Mouse (Mus musculus) embryonic facial prominence, embryonic 10.5 days (tissue): ENCODE data around the gene Tmem8b. TPM values are rescaled to one million over a fixed set of nuclear protein-coding genes. Genes with fewer than 3 reads are reported as not detected.
A peak's percentile ranks its signal among the peaks of the same experiment; 100 is the strongest.

Experiments used
- DNase-seq: peaks from one replicate; pipeline ENCODE4 v3.0.0-alpha.2; 2017; ENCODE audit warnings: low spot score
- H3K27ac ChIP-seq: fragments of 300-500 bp; sonication (generic); replicated peaks from 2 replicates; pipeline ENCODE4 v1.5.1; 2016; ENCODE audit warnings: mild to moderate bottlenecking
- H3K27me3 ChIP-seq: fragments of 300-500 bp; sonication (generic); replicated peaks from 2 replicates; pipeline ENCODE4 v1.6.1; 2016; ENCODE audit warnings: low read depth, mild to moderate bottlenecking; ENCODE audit not compliant: poor library complexity, severe bottlenecking
- H3K36me3 ChIP-seq: fragments of 300-500 bp; sonication (generic); replicated peaks from 2 replicates; pipeline ENCODE4 v1.6.1; 2016; ENCODE audit warnings: mild to moderate bottlenecking, moderate library complexity
- H3K4me1 ChIP-seq: fragments of 300-500 bp; sonication (generic); 2 replicates; pipeline ENCODE4 v1.6.1; 2016
- H3K4me3 ChIP-seq: fragments of 300-500 bp; sonication (generic); 2 replicates; pipeline ENCODE4 v1.5.1; 2016; ENCODE audit warnings: mild to moderate bottlenecking, moderate library complexity
- H3K9me3 ChIP-seq: fragments of 300-500 bp; sonication (generic); 2 replicates; pipeline ENCODE4 v1.6.1; 2016; ENCODE audit warnings: mild to moderate bottlenecking
- WGBS: fragments of 180-500 bp; shearing (Covaris S2); methylation state at CpG from one replicate; pipeline ENCODE4 v1.1.7; 2016; 5-methylcytosine and 5-hydroxymethylcytosine counted together
- polyA plus RNA-seq: library from polyadenylated mRNA; unstranded; fragments of >200 nt; fragmentation: Nextera tagmentation; extraction: Ambion mirVana; gene quantifications from 2 replicates; pipeline ENCODE4 v1.2.1, GENCODE M21; 2016

Tmem8b gene
- polyA plus RNA-seq, 1 experiment from 2014 or later: 5.1 TPM

GRCm38 (mm10) chr4:43727718-43728575, 59.2 kb downstream of the Tmem8b start:
- Histone ChIP-seq H3K27ac (peak overlapping the region; percentile 30; the same call in 1 of the 2 replicates), H3K4me1 (peaks cover 43% of the 10 kb centered on the region), H3K36me3 (no peaks in the 10 kb centered on the region), H3K4me3 (no peak overlapping the region), H3K27me3 (no peaks in the 10 kb centered on the region), H3K9me3 (no peaks in the 10 kb centered on the region)
- 78% methylated on average over 7 of the region's 7 CpGs for WGBS
- no peak for DNase-seq

GRCm38 (mm10) chr4:43728576-43728954, 59.8 kb downstream of the Tmem8b start:
- 0 out of 2 replicates have a peak overlapping the region, but pooled peaks have one; percentile 30 for H3K27ac ChIP-seq
- no peak overlapping the region for H3K4me3 ChIP-seq
- no peaks in the 10 kb centered on the region for H3K27me3 ChIP-seq
- H3K9me3 ChIP-seq: no peaks in the 10 kb centered on the region
- peaks cover 43% of the 10 kb centered on the region for H3K4me1 ChIP-seq
- WGBS: 37% methylated on average over 5 of the region's 5 CpGs
- no peaks in the 10 kb centered on the region for H3K36me3 ChIP-seq
- no peak for DNase-seq

GRCm38 (mm10) chr4:43729126-43729525, 60.4 kb downstream of the Tmem8b start:
- Histone ChIP-seq H3K36me3 (no peaks in the 10 kb centered on the region), H3K27ac (no peak overlapping the region), H3K4me3 (no peak overlapping the region), H3K9me3 (no peaks in the 10 kb centered on the region), H3K27me3 (no peaks in the 10 kb centered on the region), H3K4me1 (peaks cover 45% of the 10 kb centered on the region)
- no peak for DNase-seq
- WGBS: 69% methylated on average over 3 of the region's 3 CpGs

- peaks cover 47% of the 10 kb centered on the region for H3K4me1 ChIP-seq
- WGBS: 67% methylated on average over 14 of the region's 14 CpGs
- no peaks in the 10 kb centered on the region for H3K9me3 ChIP-seq
- no peaks in the 10 kb centered on the region for H3K27me3 ChIP-seq
- H3K36me3 ChIP-seq: no peaks in the 10 kb centered on the region
- no peak within 1 kb of the TSS for H3K4me3 ChIP-seq
- DNase-seq: no peak
- H3K27ac ChIP-seq: no peak within 1 kb of the TSS
These were observed 61.2 kb downstream of the Tmem8b start, which contains the start of gene Spaar for GRCm38 (mm10) chr4:43729794-43730550. Spaar (plus strand) TSS chr4:43730034.

GRCm38 (mm10) chr4:43730750-43731297, 62.1 kb downstream of the Tmem8b start:
- H3K9me3 ChIP-seq: no peaks in the 10 kb centered on the region
- H3K4me3 ChIP-seq: no peak overlapping the region
- no peaks in the 10 kb centered on the region for H3K36me3 ChIP-seq
- peaks cover 51% of the 10 kb centered on the region for H3K4me1 ChIP-seq
- DNase-seq: no peak
- H3K27me3 ChIP-seq: no peaks in the 10 kb centered on the region
- no peak overlapping the region for H3K27ac ChIP-seq
- WGBS: 75% methylated on average over 21 of the region's 21 CpGs

GRCm38 (mm10) chr4:43732171-43732570, 63.4 kb downstream of the Tmem8b start:
- Histone ChIP-seq H3K27me3 (no peaks in the 10 kb centered on the region), H3K27ac (no peak overlapping the region), H3K36me3 (no peaks in the 10 kb centered on the region), H3K4me3 (no peak overlapping the region), H3K9me3 (no peaks in the 10 kb centered on the region), H3K4me1 (peaks cover 48% of the 10 kb centered on the region)
- DNase-seq: no peak
- WGBS: 17% methylated on average over 1 of the region's 1 CpGs

GRCm38 (mm10) chr4:43733186-43733585, 64.4 kb downstream of the Tmem8b start:
- Histone ChIP-seq H3K4me1 (peaks cover 45% of the 10 kb centered on the region), H3K4me3 (no peak overlapping the region), H3K27me3 (no peaks in the 10 kb centered on the region), H3K9me3 (no peaks in the 10 kb centered on the region), H3K36me3 (no peaks in the 10 kb centered on the region), H3K27ac (no peak overlapping the region)
- 86% methylated on average over 5 of the region's 5 CpGs for WGBS
- DNase-seq: no peak

- Histone ChIP-seq H3K4me3 (no peak overlapping the region), H3K36me3 (no peaks in the 10 kb centered on the region), H3K9me3 (no peaks in the 10 kb centered on the region), H3K27me3 (no peaks in the 10 kb centered on the region), H3K27ac (no peak overlapping the region), H3K4me1 (peaks cover 29% of the 10 kb centered on the region)
- 51% methylated on average over 6 of the region's 6 CpGs for WGBS
- no peak for DNase-seq
These were observed 68.4 kb downstream of the Tmem8b start for GRCm38 (mm10) chr4:43737144-43737543.

- Histone ChIP-seq H3K4me1 (peaks cover 29% of the 10 kb centered on the region), H3K27ac (no peak overlapping the region), H3K4me3 (no peak overlapping the region), H3K9me3 (no peaks in the 10 kb centered on the region), H3K27me3 (no peaks in the 10 kb centered on the region), H3K36me3 (no peaks in the 10 kb centered on the region)
- 75% methylated on average over 8 of the region's 8 CpGs for WGBS
- DNase-seq: no peak
These were observed 70.4 kb downstream of the Tmem8b start for GRCm38 (mm10) chr4:43738989-43739674.

GRCm38 (mm10) chr4:43741526-43741925, 72.8 kb downstream of the Tmem8b start:
- Histone ChIP-seq H3K36me3 (no peaks in the 10 kb centered on the region), H3K9me3 (no peaks in the 10 kb centered on the region), H3K27me3 (no peaks in the 10 kb centered on the region), H3K4me3 (no peak overlapping the region), H3K4me1 (peaks cover 22% of the 10 kb centered on the region), H3K27ac (no peak overlapping the region)
- DNase-seq: no peak
- 59% methylated on average over 5 of the region's 5 CpGs for WGBS
